Mouse (Mus musculus) hindbrain, embryonic 11.5 days (tissue): Measurements from ENCODE around the gene Mcf2. TPM values are rescaled to one million over a fixed set of nuclear protein-coding genes. Genes with fewer than 3 reads are reported as not detected.

ENCODE experiments used
- ATAC-seq: fragments of 200-750 bp; cut with Nextera tagmentation; 2 replicates; pipeline ENCODE4 v1.8.0; 2017; ENCODE audit warnings: mild to moderate bottlenecking, moderate TSS enrichment, moderate library complexity; ENCODE audit not compliant: low FRiP score
- DNase-seq: peaks from one replicate; pipeline ENCODE4 v3.0.0-alpha.2; 2015; ENCODE audit warnings: low spot score
- H3K27ac ChIP-seq: fragments of 300-500 bp; sonication (generic); 2 replicates; pipeline ENCODE4 v1.5.1; 2014; ENCODE audit warnings: mild to moderate bottlenecking, low read depth, low read length
- H3K27me3 ChIP-seq: fragments of 300-500 bp; sonication (generic); 2 replicates; pipeline ENCODE4 v1.6.1; 2014; ENCODE audit warnings: mild to moderate bottlenecking, low read length, moderate library complexity, mixed read lengths; ENCODE audit not compliant: control insufficient read depth, insufficient read depth
- H3K36me3 ChIP-seq: fragments of 300-500 bp; sonication (generic); 2 replicates; pipeline ENCODE4 v1.6.1; 2014; ENCODE audit warnings: mild to moderate bottlenecking, low read length, moderate library complexity, mixed read lengths; ENCODE audit not compliant: control insufficient read depth, insufficient read depth
- H3K4me1 ChIP-seq: fragments of 300-500 bp; sonication (generic); replicated peaks from 2 replicates; pipeline ENCODE4 v1.6.1; 2014; ENCODE audit warnings: low read length, mixed read lengths; ENCODE audit not compliant: control insufficient read depth, insufficient read depth
- H3K4me2 ChIP-seq: fragments of 300-500 bp; sonication (generic); replicated peaks from 2 replicates; pipeline ENCODE4 v1.6.1; 2014; ENCODE audit warnings: mild to moderate bottlenecking, low read depth, low read length
- H3K4me3 ChIP-seq: fragments of 300-500 bp; sonication (generic); 2 replicates; pipeline ENCODE4 v1.5.1; 2014; ENCODE audit warnings: low read depth, low read length
- H3K9ac ChIP-seq: fragments of 300-500 bp; sonication (generic); 2 replicates; pipeline ENCODE4 v1.6.1; 2014; ENCODE audit warnings: low read depth, low read length
- H3K9me3 ChIP-seq: fragments of 300-500 bp; sonication (generic); 2 replicates; pipeline ENCODE4 v1.6.1; 2016; ENCODE audit warnings: low read length; ENCODE audit not compliant: control insufficient read depth
- WGBS: fragments of 180-500 bp; shearing (Covaris S2); extraction: QIAGEN DNeasy Blood & Tissue Kit; methylation state at CpG from one replicate; pipeline ENCODE4 v1.1.7; 2014; 5-methylcytosine and 5-hydroxymethylcytosine counted together
- polyA plus RNA-seq: library from polyadenylated mRNA; unstranded; fragments of >200 nt; fragmentation: Nextera tagmentation; extraction: Ambion mirVana; gene quantifications from 2 replicates; pipeline ENCODE4 v1.2.1, GENCODE M21; 2014

Gene Mcf2
- polyA plus RNA-seq = 0.18 and 0.34 TPM in 2 replicates

- H3K27ac ChIP-seq = no peak within 1 kb of the TSS
- no peaks in the 10 kb centered on the region for H3K9me3 ChIP-seq
- H3K4me2 ChIP-seq = peak within 1 kb of the TSS; percentile 68
- H3K4me3 ChIP-seq = peak within 1 kb of the TSS; percentile 35
- DNase-seq (peak; percentile 43), ATAC-seq (peak; percentile 87)
- WGBS = 12% methylated on average over 15 of the region's 28 CpGs
- no peaks in the 10 kb centered on the region for H3K36me3 ChIP-seq
- no peak within 1 kb of the TSS for H3K9ac ChIP-seq
- H3K4me1 ChIP-seq = no peaks in the 10 kb centered on the region
- H3K27me3 ChIP-seq = no peaks in the 10 kb centered on the region; the same call in 1 of the 2 replicates
Observed at GRCm38 (mm10) chrX:60178744-60179458, at the start of gene Mcf2. Gene Mcf2, minus strand, starts transcription at chrX:60179089.

- WGBS = 33% methylated on average over 1 of the region's 1 CpGs
Observed at GRCm38 (mm10) chrX:60187726-60188125, 8.8 kb upstream of the Mcf2 start.

GRCm38 (mm10) chrX:60182611-60183010, 3.7 kb upstream of the Mcf2 start:
- H3K4me1 ChIP-seq = no peaks in the 10 kb centered on the region
- H3K9me3 ChIP-seq = no peaks in the 10 kb centered on the region
- H3K36me3 ChIP-seq = no peaks in the 10 kb centered on the region
- WGBS = 41% methylated on average over 3 of the region's 3 CpGs
- H3K9ac ChIP-seq = no peak overlapping the region
- no peak overlapping the region for H3K4me3 ChIP-seq
- H3K4me2 ChIP-seq = no peak overlapping the region
- no peak for DNase-seq
- H3K27me3 ChIP-seq = no peaks in the 10 kb centered on the region; the same call in 1 of the 2 replicates
- no peak overlapping the region for H3K27ac ChIP-seq
- no peak for ATAC-seq

More at GRCm38 (mm10) chrX:60187726-60188125, 8.8 kb upstream of the Mcf2 start:
- H3K27ac ChIP-seq = no peak overlapping the region
- no peak overlapping the region for H3K4me2 ChIP-seq
- DNase-seq (no peak), ATAC-seq (no peak)
- H3K9me3 ChIP-seq = no peaks in the 10 kb centered on the region
- no peaks in the 10 kb centered on the region for H3K4me1 ChIP-seq
- no peak overlapping the region for H3K4me3 ChIP-seq
- H3K9ac ChIP-seq = no peak overlapping the region
- no peaks in the 10 kb centered on the region for H3K36me3 ChIP-seq
- H3K27me3 ChIP-seq = no peaks in the 10 kb centered on the region

- Histone ChIP-seq H3K4me2 (peak overlapping the region; percentile 68), H3K9me3 (no peaks in the 10 kb centered on the region), H3K27me3 (no peaks in the 10 kb centered on the region; the same call in 1 of the 2 replicates), H3K4me1 (no peaks in the 10 kb centered on the region), H3K4me3 (peak overlapping the region; percentile 35), H3K27ac (no peak overlapping the region), H3K36me3 (no peaks in the 10 kb centered on the region), H3K9ac (no peak overlapping the region)
- WGBS = 21% methylated on average over 19 of the region's 19 CpGs
- no peak; the same call in none of the 2 replicates for ATAC-seq
- DNase-seq = no peak
Observed at GRCm38 (mm10) chrX:60178025-60178743, 705 bp downstream of the Mcf2 start.

- ATAC-seq = no peak
- DNase-seq = no peak
Observed at GRCm38 (mm10) chrX:60170106-60170505, 8.8 kb downstream of the Mcf2 start.

GRCm38 (mm10) chrX:60169511-60169910, 9.4 kb downstream of the Mcf2 start:
- ATAC-seq (no peak), DNase-seq (no peak)
- no peaks in the 10 kb centered on the region for H3K9me3 ChIP-seq
- no peaks in the 10 kb centered on the region for H3K4me1 ChIP-seq
- H3K4me3 ChIP-seq = no peak overlapping the region
- H3K27me3 ChIP-seq = no peaks in the 10 kb centered on the region
- no peaks in the 10 kb centered on the region for H3K36me3 ChIP-seq
- H3K27ac ChIP-seq = no peak overlapping the region
- no peak overlapping the region for H3K9ac ChIP-seq
- WGBS = 79% methylated on average over 2 of the region's 2 CpGs
- H3K4me2 ChIP-seq = no peak overlapping the region

More at GRCm38 (mm10) chrX:60170106-60170505, 8.8 kb downstream of the Mcf2 start:
- no peak overlapping the region for H3K27ac ChIP-seq
- H3K9me3 ChIP-seq = no peaks in the 10 kb centered on the region
- H3K9ac ChIP-seq = no peak overlapping the region
- H3K4me2 ChIP-seq = no peak overlapping the region
- H3K4me1 ChIP-seq = no peaks in the 10 kb centered on the region
- H3K36me3 ChIP-seq = no peaks in the 10 kb centered on the region
- 93% methylated on average over 5 of the region's 5 CpGs for WGBS
- no peak overlapping the region for H3K4me3 ChIP-seq
- no peaks in the 10 kb centered on the region for H3K27me3 ChIP-seq

GRCm38 (mm10) chrX:60168796-60169195, 10.1 kb downstream of the Mcf2 start:
- H3K36me3 ChIP-seq = no peaks in the 10 kb centered on the region
- 86% methylated on average over 2 of the region's 2 CpGs for WGBS
- ATAC-seq (no peak), DNase-seq (no peak)
- no peaks in the 10 kb centered on the region for H3K4me1 ChIP-seq
- H3K9me3 ChIP-seq = no peaks in the 10 kb centered on the region
- H3K27ac ChIP-seq = no peak overlapping the region
- H3K27me3 ChIP-seq = no peaks in the 10 kb centered on the region
- H3K4me3 ChIP-seq = no peak overlapping the region
- H3K9ac ChIP-seq = no peak overlapping the region
- H3K4me2 ChIP-seq = no peak overlapping the region

GRCm38 (mm10) chrX:60147268-60147974, 31.5 kb downstream of the Mcf2 start:
- ATAC-seq = peak; percentile 25; the same call in 1 of the 2 replicates
- whole genome bisulfite sequencing = 21% methylated on average over 13 of the region's 13 CpGs
- no peaks in the 10 kb centered on the region for H3K9me3 ChIP-seq
- H3K36me3 ChIP-seq = no peaks in the 10 kb centered on the region
- no peaks in the 10 kb centered on the region for H3K27me3 ChIP-seq
- no peak overlapping the region for H3K4me3 ChIP-seq
- peak overlapping the region; percentile 25; the same call in 1 of the 2 replicates for H3K4me2 ChIP-seq
- no peaks in the 10 kb centered on the region for H3K4me1 ChIP-seq
- no peak overlapping the region for H3K27ac ChIP-seq
- DNase-seq = peak; percentile 12
- H3K9ac ChIP-seq = no peak overlapping the region
